Mouse (Mus musculus) brain, embryonic 14.5 days (tissue): ENCODE results near the gene Lck.

ENCODE experiments used
- CTCF ChIP-seq: fragments of 200-500 bp; IDR thresholded peaks from 2 replicates; pipeline ENCODE4 v1.5.1; 2012; ENCODE audit warnings: inconsistent platforms, mild to moderate bottlenecking, moderate library complexity, borderline replicate concordance; ENCODE audit not compliant: insufficient read depth, insufficient read length; ENCODE audit errors: extremely low read depth
- POLR2A ChIP-seq: fragments of 200-500 bp; IDR thresholded peaks from 2 replicates; pipeline ENCODE4 v1.6.1; 2012; ENCODE audit warnings: mild to moderate bottlenecking, inconsistent platforms, borderline replicate concordance; ENCODE audit not compliant: poor library complexity, insufficient read depth, insufficient read length, severe bottlenecking; ENCODE audit errors: extremely low read depth

DNA sequence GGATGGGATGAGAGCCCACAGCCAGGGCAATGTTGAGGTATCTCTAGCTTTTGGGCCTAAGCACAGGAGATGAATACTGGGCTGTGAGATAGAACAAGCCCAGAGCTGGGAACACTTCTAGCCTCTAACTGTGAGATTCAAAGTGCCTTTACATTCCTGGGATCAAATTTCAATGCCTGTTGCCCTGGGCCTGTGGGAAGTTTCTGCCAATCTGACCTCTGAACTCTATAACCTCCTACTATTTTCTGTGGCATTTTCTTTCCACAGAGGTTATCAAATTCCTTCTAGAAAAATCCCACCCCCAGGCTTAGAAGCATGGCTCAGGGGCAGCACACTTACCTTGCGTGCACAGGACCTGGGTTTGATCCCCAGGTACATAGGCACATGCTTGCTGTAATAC is 23.1 kb downstream of the Lck start:
- TF ChIP-seq CTCF (no peak), POLR2A (no peak)
